Mouse (Mus musculus) intestine, embryonic 14.5 days (tissue): ENCODE results near the gene Adcy5. TPM values are rescaled to one million over a fixed set of nuclear protein-coding genes. Genes with fewer than 3 reads are reported as not detected.

Experiments
- ATAC-seq: fragments of 200-750 bp; cut with Nextera tagmentation; replicated peaks from 2 replicates; pipeline ENCODE4 v1.8.0; 2017; ENCODE audit warnings: low read depth, moderate number of reproducible peaks, moderate TSS enrichment, moderate library complexity; ENCODE audit not compliant: low FRiP score, low TSS enrichment
- DNase-seq: peaks from one replicate; pipeline ENCODE4 v3.0.0-alpha.2; 2018; ENCODE audit warnings: low spot score
- H3K27ac ChIP-seq: fragments of 300-500 bp; sonication (generic); 2 replicates; pipeline ENCODE4 v1.5.1; 2014; ENCODE audit warnings: low read depth, mild to moderate bottlenecking, control low read depth
- H3K27me3 ChIP-seq: fragments of 300-500 bp; sonication (generic); replicated peaks from 2 replicates; pipeline ENCODE4 v1.6.1; 2014; ENCODE audit warnings: low read length, control low read depth; ENCODE audit not compliant: control insufficient read depth, insufficient read depth
- H3K36me3 ChIP-seq: fragments of 300-500 bp; sonication (generic); 2 replicates; pipeline ENCODE4 v1.6.1; 2014; ENCODE audit warnings: low read length, control low read depth; ENCODE audit not compliant: control insufficient read depth, insufficient read depth
- H3K4me1 ChIP-seq: fragments of 300-500 bp; sonication (generic); replicated peaks from 2 replicates; pipeline ENCODE4 v1.6.1; 2014; ENCODE audit warnings: low read length, control low read depth, mixed read lengths; ENCODE audit not compliant: control insufficient read depth, insufficient read depth
- H3K4me2 ChIP-seq: fragments of 300-500 bp; sonication (generic); 2 replicates; pipeline ENCODE4 v1.6.1; 2014; ENCODE audit warnings: low read length
- H3K4me3 ChIP-seq: fragments of 300-500 bp; sonication (generic); 2 replicates; pipeline ENCODE4 v1.5.1; 2014; ENCODE audit warnings: low read depth, low read length, control low read depth, mixed read lengths
- H3K9ac ChIP-seq: fragments of 300-500 bp; sonication (generic); 2 replicates; pipeline ENCODE4 v1.6.1; 2014; ENCODE audit warnings: mild to moderate bottlenecking, low read length
- H3K9me3 ChIP-seq: fragments of 300-500 bp; sonication (generic); 2 replicates; pipeline ENCODE4 v1.6.1; 2016; ENCODE audit warnings: low read length, control low read depth; ENCODE audit not compliant: control insufficient read depth
- WGBS: fragments of 180-500 bp; shearing (Covaris S2); extraction: QIAGEN DNeasy Blood & Tissue Kit; methylation state at CpG from one replicate; pipeline ENCODE4 v1.1.7; 2014; 5-methylcytosine and 5-hydroxymethylcytosine counted together
- polyA plus RNA-seq: library from polyadenylated mRNA; unstranded; fragments of >200 nt; fragmentation: Nextera tagmentation; extraction: Ambion mirVana; gene quantifications from 2 replicates; pipeline ENCODE4 v1.2.1, GENCODE M21; 2014

Gene Adcy5
- polyA plus RNA-seq, 1 experiment from 2014 or later, result 3.9 TPM

GRCm38 (mm10) chr16:35205681-35206080, 51.0 kb downstream of the Adcy5 start:
- no peak overlapping the region for H3K4me2 ChIP-seq
- H3K9ac ChIP-seq, result no peak overlapping the region
- 48% methylated on average over 5 of the region's 5 CpGs for WGBS
- no peak overlapping the region for H3K4me3 ChIP-seq
- ATAC-seq (no peak), DNase-seq (no peak)
- H3K27ac ChIP-seq, result no peak overlapping the region; the same call in 1 of the 2 replicates
- H3K9me3 ChIP-seq, result no peaks in the 10 kb centered on the region
- no peaks in the 10 kb centered on the region for H3K27me3 ChIP-seq
- no peaks in the 10 kb centered on the region for H3K36me3 ChIP-seq
- H3K4me1 ChIP-seq, result peaks cover 14% of the 10 kb centered on the region

DNA sequence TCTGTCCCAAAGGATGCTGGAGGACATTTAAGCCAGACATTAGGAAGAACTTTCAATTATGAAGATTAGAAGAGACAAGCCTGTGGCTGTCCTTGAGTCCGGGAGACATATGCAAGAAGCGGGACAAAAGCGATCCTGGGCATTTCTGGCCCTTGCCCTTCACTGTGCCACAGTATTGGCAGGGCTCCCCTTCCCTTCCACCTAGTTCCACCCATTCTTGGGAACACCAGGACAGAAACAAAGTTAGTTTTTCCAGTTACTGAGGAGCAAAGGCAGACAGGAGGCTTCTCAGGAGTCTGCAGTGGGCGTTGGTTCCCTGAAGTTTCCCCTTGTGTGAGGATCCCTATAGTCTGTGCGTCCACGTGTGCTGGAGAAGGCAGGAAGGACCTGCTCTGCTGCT, 51.7 kb downstream of the Adcy5 start:
- Histone ChIP-seq H3K9ac (no peak overlapping the region), H3K27me3 (no peaks in the 10 kb centered on the region), H3K4me2 (no peak overlapping the region), H3K27ac (no peak overlapping the region), H3K9me3 (no peaks in the 10 kb centered on the region), H3K36me3 (no peaks in the 10 kb centered on the region), H3K4me3 (no peak overlapping the region), H3K4me1 (peaks cover 8% of the 10 kb centered on the region)
- ATAC-seq, result no peak
- DNase-seq, result no peak
- WGBS, result 90% methylated on average over 6 of the region's 6 CpGs

GRCm38 (mm10) chr16:35208796-35209195, 54.1 kb downstream of the Adcy5 start:
- H3K9me3 ChIP-seq, result no peaks in the 10 kb centered on the region
- H3K27ac ChIP-seq, result no peak overlapping the region
- H3K4me1 ChIP-seq, result peaks cover 8% of the 10 kb centered on the region
- H3K27me3 ChIP-seq, result no peaks in the 10 kb centered on the region
- no peak overlapping the region for H3K9ac ChIP-seq
- no peak for DNase-seq
- H3K4me3 ChIP-seq, result no peak overlapping the region
- 67% methylated on average over 3 of the region's 3 CpGs for WGBS
- H3K36me3 ChIP-seq, result no peaks in the 10 kb centered on the region
- ATAC-seq, result no peak
- no peak overlapping the region for H3K4me2 ChIP-seq

DNA sequence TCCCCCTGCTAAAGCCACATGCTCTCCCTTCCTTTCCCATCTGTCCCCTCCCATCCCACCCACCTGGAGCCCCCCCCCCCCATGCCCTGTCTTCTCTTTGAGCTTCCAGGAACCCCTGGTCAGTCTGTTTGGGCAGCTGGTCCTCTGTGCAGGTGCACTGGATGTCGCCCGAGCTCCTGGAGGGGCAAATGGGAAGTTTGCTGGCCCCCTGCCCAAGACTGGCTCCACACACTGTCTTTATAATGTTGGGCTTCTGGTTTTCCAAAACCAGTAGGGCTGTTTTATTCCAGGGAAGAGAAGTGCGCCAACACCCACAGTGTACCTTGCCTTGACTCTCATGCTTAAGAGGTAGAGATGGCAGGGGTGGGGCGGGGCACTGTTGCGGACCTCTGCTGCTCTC, 55.1 kb downstream of the Adcy5 start:
- Histone ChIP-seq H3K27ac (no peak overlapping the region), H3K27me3 (no peaks in the 10 kb centered on the region), H3K4me1 (peaks cover 11% of the 10 kb centered on the region), H3K9me3 (no peaks in the 10 kb centered on the region), H3K9ac (no peak overlapping the region), H3K36me3 (no peaks in the 10 kb centered on the region), H3K4me2 (no peak overlapping the region), H3K4me3 (no peak overlapping the region)
- ATAC-seq, result no peak
- DNase-seq, result no peak
- WGBS, result 84% methylated on average over 5 of the region's 5 CpGs

- Histone ChIP-seq H3K4me3 (no peak overlapping the region), H3K4me2 (no peak overlapping the region), H3K27ac (peak overlapping the region; percentile 82), H3K9ac (no peak overlapping the region), H3K4me1 (peaks cover 17% of the 10 kb centered on the region), H3K27me3 (no peaks in the 10 kb centered on the region), H3K36me3 (no peaks in the 10 kb centered on the region), H3K9me3 (no peaks in the 10 kb centered on the region)
- ATAC-seq, result no peak
- 32% methylated on average over 7 of the region's 7 CpGs for WGBS
- DNase-seq, result no peak
Observed at GRCm38 (mm10) chr16:35215047-35215446, 60.4 kb downstream of the Adcy5 start.

GRCm38 (mm10) chr16:35215498-35215897, 60.8 kb downstream of the Adcy5 start:
- 24% methylated on average over 5 of the region's 5 CpGs for WGBS
- no peak for DNase-seq
- Histone ChIP-seq H3K4me2 (0 out of 2 replicates have a peak overlapping the region, but pooled peaks have one; percentile 24), H3K27me3 (no peaks in the 10 kb centered on the region), H3K27ac (peak overlapping the region; percentile 82), H3K9ac (no peak overlapping the region), H3K36me3 (no peaks in the 10 kb centered on the region), H3K4me1 (peaks cover 17% of the 10 kb centered on the region), H3K9me3 (no peaks in the 10 kb centered on the region), H3K4me3 (no peak overlapping the region)
- peak; percentile 57; the same call in 1 of the 2 replicates for ATAC-seq

DNA sequence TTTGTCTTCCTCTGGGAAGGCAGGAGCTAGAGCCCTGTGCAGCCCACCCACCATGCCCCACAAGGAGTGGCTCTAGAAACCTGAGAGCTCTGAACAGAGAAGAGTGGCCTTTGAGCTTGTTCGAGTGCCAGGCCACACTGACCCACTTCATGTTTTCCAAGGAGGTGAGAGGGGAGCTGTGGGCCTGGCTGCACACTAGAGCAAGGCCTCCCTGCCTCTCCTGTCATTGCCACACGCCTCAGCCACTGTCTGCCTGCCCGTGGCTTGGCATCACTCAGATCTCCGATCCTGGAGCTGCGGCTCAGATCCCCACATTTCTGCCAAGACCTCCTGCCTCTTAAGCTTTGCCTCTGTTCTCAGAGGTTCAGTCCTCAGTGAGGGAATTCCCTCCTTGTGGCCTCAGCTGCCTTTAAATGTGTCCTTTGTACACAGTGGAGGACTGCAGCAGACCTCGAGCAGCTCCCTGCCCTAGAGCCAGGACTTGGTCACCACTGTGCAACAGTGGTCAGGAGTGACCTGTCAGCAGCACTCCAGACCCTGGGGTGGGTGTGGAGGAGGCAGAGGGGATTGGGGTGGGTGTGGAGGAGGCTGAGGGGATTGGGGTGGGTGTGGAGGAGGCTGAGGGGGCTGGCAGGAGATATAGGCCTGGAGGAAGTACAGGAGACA, 62.3 kb downstream of the Adcy5 start:
- Histone ChIP-seq H3K4me1 (peaks cover 17% of the 10 kb centered on the region), H3K4me2 (no peak overlapping the region), H3K27ac (peak overlapping the region; percentile 5; the same call in 1 of the 2 replicates), H3K9ac (no peak overlapping the region), H3K9me3 (no peaks in the 10 kb centered on the region), H3K36me3 (no peaks in the 10 kb centered on the region), H3K4me3 (no peak overlapping the region), H3K27me3 (no peaks in the 10 kb centered on the region)
- DNase-seq, result no peak
- ATAC-seq, result no peak
- 61% methylated on average over 6 of the region's 6 CpGs for WGBS

- H3K4me3 ChIP-seq, result no peak overlapping the region
- ATAC-seq (no peak), DNase-seq (no peak)
- H3K9me3 ChIP-seq, result no peaks in the 10 kb centered on the region
- H3K4me1 ChIP-seq, result peaks cover 24% of the 10 kb centered on the region
- WGBS, result 76% methylated on average over 5 of the region's 5 CpGs
- no peaks in the 10 kb centered on the region for H3K27me3 ChIP-seq
- no peak overlapping the region for H3K9ac ChIP-seq
- no peak overlapping the region for H3K27ac ChIP-seq
- no peaks in the 10 kb centered on the region for H3K36me3 ChIP-seq
- no peak overlapping the region for H3K4me2 ChIP-seq
Observed at GRCm38 (mm10) chr16:35220412-35220811, 65.7 kb downstream of the Adcy5 start.

- DNase-seq (no peak), ATAC-seq (no peak)
- no peaks in the 10 kb centered on the region for H3K36me3 ChIP-seq
- no peak overlapping the region for H3K27ac ChIP-seq
- no peak overlapping the region for H3K9ac ChIP-seq
- peaks cover 15% of the 10 kb centered on the region for H3K4me1 ChIP-seq
- no peaks in the 10 kb centered on the region for H3K27me3 ChIP-seq
- 69% methylated on average over 4 of the region's 4 CpGs for WGBS
- H3K4me2 ChIP-seq, result no peak overlapping the region
- H3K4me3 ChIP-seq, result no peak overlapping the region
- no peaks in the 10 kb centered on the region for H3K9me3 ChIP-seq
Observed at GRCm38 (mm10) chr16:35221581-35221980, 66.9 kb downstream of the Adcy5 start.
